Mouse (Mus musculus) ES-Bruce4 (cell line): ENCODE data around the gene Fubp3.

ENCODE experiments used
- CTCF ChIP-seq: IDR thresholded peaks from one replicate; pipeline ENCODE4 v1.8.1; 2011; ENCODE audit warnings: low read depth, low read length
- EP300 ChIP-seq: IDR thresholded peaks from 2 replicates; pipeline ENCODE4 v1.6.1; 2011; ENCODE audit warnings: low read depth, low read length; ENCODE audit not compliant: insufficient read depth
- POLR2A ChIP-seq: IDR thresholded peaks from one replicate; pipeline ENCODE4 v1.8.1; 2011; ENCODE audit warnings: low read length; ENCODE audit not compliant: insufficient read depth

DNA sequence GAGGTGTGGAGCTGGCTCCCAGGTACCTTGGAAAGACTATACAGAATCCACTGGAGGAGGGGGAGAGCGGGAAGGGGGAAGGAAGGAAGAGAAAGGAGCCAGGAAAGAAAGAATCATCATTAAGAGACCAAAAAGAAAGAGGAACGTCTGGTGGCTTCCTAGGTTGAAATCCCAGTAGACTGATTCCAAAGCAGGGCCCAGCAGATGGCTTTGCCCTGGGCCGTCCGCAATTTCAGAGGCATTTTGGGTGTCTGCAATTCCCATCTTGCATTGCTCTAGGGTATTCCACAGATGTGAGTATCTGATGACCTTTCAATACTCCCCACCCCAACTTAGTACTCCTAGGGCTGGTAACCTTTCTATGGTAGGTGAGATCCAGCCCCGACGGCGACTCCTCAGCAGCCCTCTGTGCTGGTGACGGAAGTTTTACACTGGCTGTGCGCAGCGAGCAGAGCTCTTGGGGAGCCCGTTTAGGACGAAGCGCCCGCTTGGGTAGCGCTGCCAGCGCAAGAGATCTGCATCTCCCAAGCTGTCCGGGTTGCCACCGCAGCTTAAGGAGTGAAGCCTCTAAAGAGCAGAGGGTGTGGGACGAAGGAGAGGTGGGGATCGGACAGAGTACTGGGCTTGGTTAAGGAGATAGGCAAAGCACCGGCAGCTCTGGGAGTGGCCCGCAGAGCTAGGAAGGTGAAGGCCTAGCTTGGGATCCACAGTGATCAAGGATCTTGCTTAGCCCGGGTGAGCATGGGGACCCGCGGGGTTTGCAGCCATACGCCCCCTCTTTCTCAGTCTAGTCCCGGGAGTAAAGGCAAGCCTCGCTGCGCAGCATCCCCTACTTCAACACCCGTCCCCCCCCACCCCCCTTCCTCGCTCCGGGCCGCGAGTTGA, 66.4 kb downstream of the Fubp3 start:
- no peak for TF ChIP-seq CTCF
- no peak for TF ChIP-seq POLR2A
- TF ChIP-seq EP300, result no peak
